Mouse (Mus musculus): ENCODE results near the gene Hist1h2ak.

Hist1h2ak gene

GRCm38 (mm10) chr13:21718381-21719080, 35.1 kb downstream of the Hist1h2ak start:
- DNase-seq: no peak

- peak; percentile 85 for DNase-seq
These were observed 36.0 kb downstream of the Hist1h2ak start, which contains the start of gene Hist1h3h for GRCm38 (mm10) chr13:21717397-21718357. Hist1h3h (plus strand) TSS chr13:21717659.

- peak; percentile 30 for DNase-seq
These were observed 36.9 kb downstream of the Hist1h2ak start for GRCm38 (mm10) chr13:21716540-21717391.

GRCm38 (mm10) chr13:21715864-21716539, 37.6 kb downstream of the Hist1h2ak start, which contains the start of the genes Hist1h2bl and Hist1h2ai:
Hist1h2bl (minus strand) TSS chr13:21716143.
Hist1h2ai (plus strand) TSS chr13:21716422.
- peak; percentile 92 for DNase-seq

- no peak for DNase-seq
These were observed 38.3 kb downstream of the Hist1h2ak start for GRCm38 (mm10) chr13:21715131-21715863.

GRCm38 (mm10) chr13:21714725-21715124, 38.9 kb downstream of the Hist1h2ak start:
- DNase-seq: peak; percentile 67

GRCm38 (mm10) chr13:21711698-21712097, 41.9 kb downstream of the Hist1h2ak start:
- DNase-seq: peak; percentile 22

GRCm38 (mm10) chr13:21710821-21711525, 42.7 kb downstream of the Hist1h2ak start:
- peak; percentile 80 for DNase-seq

GRCm38 (mm10) chr13:21710031-21710711, 43.5 kb downstream of the Hist1h2ak start:
- peak; percentile 88 for DNase-seq

GRCm38 (mm10) chr13:21706669-21707068, 47.0 kb downstream of the Hist1h2ak start:
- no peak for DNase-seq

All from cerebellum, adult 9-11 months (tissue).